Mouse (Mus musculus) embryonic facial prominence, embryonic 15.5 days (tissue): ENCODE results near the gene Parp16. TPM values are rescaled to one million over a fixed set of nuclear protein-coding genes. Genes with fewer than 3 reads are reported as not detected.

ENCODE experiments used
- ATAC-seq: fragments of 200-750 bp; cut with Nextera tagmentation; 2 replicates; pipeline ENCODE4 v1.8.0; 2017; ENCODE audit warnings: low read depth, moderate TSS enrichment; ENCODE audit not compliant: insufficient number of reproducible peaks, low FRiP score, low TSS enrichment
- H3K27ac ChIP-seq: fragments of 300-500 bp; sonication (generic); replicated peaks from 2 replicates; pipeline ENCODE4 v1.5.1; 2015; ENCODE audit warnings: mild to moderate bottlenecking, inconsistent platforms
- H3K27me3 ChIP-seq: fragments of 300-500 bp; sonication (generic); 2 replicates; pipeline ENCODE4 v1.6.1; 2015; ENCODE audit warnings: inconsistent platforms
- H3K36me3 ChIP-seq: fragments of 300-500 bp; sonication (generic); 2 replicates; pipeline ENCODE4 v1.6.1; 2015; ENCODE audit warnings: mild to moderate bottlenecking, inconsistent platforms
- H3K4me1 ChIP-seq: fragments of 300-500 bp; sonication (generic); 2 replicates; pipeline ENCODE4 v1.6.1; 2015; ENCODE audit warnings: inconsistent platforms
- H3K4me2 ChIP-seq: fragments of 300-500 bp; sonication (generic); replicated peaks from 2 replicates; pipeline ENCODE4 v1.6.1; 2015; ENCODE audit warnings: mild to moderate bottlenecking, inconsistent platforms
- H3K4me3 ChIP-seq: fragments of 300-500 bp; sonication (generic); replicated peaks from 2 replicates; pipeline ENCODE4 v1.5.1; 2015; ENCODE audit warnings: mild to moderate bottlenecking, inconsistent platforms
- H3K9ac ChIP-seq: fragments of 300-500 bp; sonication (generic); 2 replicates; pipeline ENCODE4 v1.6.1; 2015; ENCODE audit warnings: inconsistent platforms
- H3K9me3 ChIP-seq: fragments of 300-500 bp; sonication (generic); replicated peaks from 2 replicates; pipeline ENCODE4 v1.6.1; 2016; ENCODE audit warnings: inconsistent platforms
- WGBS: fragments of 180-500 bp; shearing (Covaris S2); methylation state at CpG from one replicate; pipeline ENCODE4 v1.1.7; 2015; 5-methylcytosine and 5-hydroxymethylcytosine counted together
- polyA plus RNA-seq: library from polyadenylated mRNA; unstranded; fragments of >200 nt; fragmentation: Nextera tagmentation; extraction: Ambion mirVana; gene quantifications from 2 replicates; pipeline ENCODE4 v1.2.1, GENCODE M21; 2015

Parp16 gene
- polyA plus RNA-seq, 1 experiment from 2014 or later: 8.9 TPM

DNA sequence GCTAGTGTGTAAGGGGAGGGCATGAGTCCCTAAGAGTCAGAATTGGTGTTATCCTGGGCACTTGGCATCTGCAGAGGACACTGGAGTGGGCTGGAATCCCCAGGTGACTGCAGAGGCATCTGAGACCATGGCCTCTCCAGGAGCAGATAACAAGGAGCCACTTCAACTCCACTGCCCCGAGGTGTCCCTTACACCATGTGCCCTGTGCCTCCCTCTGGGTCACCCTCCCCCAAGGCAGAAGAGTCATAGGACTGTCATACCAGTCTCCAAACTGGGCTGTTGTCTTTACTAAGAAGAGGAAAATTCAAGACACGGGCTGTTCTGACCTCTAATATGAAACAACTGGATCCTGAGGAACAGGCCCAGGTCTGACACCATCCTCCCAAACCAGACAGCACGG lies 39.6 kb downstream of the Parp16 start:
- no peak overlapping the region for H3K27ac ChIP-seq
- H3K36me3 ChIP-seq: peaks cover 4% of the 10 kb centered on the region; the same call in 1 of the 2 replicates
- no peak for ATAC-seq
- no peak overlapping the region for H3K4me2 ChIP-seq
- H3K9ac ChIP-seq: no peak overlapping the region
- peaks cover 20% of the 10 kb centered on the region for H3K4me1 ChIP-seq
- 60% methylated on average over 3 of the region's 3 CpGs for WGBS
- H3K27me3 ChIP-seq: no peaks in the 10 kb centered on the region
- H3K4me3 ChIP-seq: no peak overlapping the region
- H3K9me3 ChIP-seq: no peaks in the 10 kb centered on the region

DNA sequence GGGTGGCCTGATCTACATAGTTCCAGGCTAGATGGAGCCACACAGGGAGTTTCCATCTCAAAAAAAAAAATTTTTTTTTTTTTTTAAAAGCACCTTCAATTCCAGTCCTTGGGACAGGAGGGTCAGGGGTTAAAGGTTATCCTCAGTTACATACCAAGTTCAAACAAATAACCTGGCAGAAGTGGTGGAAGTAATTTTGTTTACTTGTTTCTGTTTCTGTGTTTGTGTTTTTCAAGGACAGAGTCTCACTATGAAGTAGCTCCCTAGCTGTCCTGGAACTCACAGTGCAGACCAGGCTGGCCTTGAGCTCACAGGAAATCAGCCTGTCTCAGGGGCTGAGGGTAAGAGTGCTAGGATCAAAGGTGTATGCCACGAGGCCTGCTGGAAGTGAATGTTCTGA lies 40.4 kb downstream of the Parp16 start:
- Histone ChIP-seq H3K27ac (no peak overlapping the region), H3K36me3 (no peaks in the 10 kb centered on the region), H3K4me2 (no peak overlapping the region), H3K4me1 (peaks cover 20% of the 10 kb centered on the region), H3K9me3 (no peaks in the 10 kb centered on the region), H3K4me3 (no peak overlapping the region), H3K9ac (no peak overlapping the region), H3K27me3 (no peaks in the 10 kb centered on the region)
- WGBS: 29% methylated on average over 1 of the region's 1 CpGs
- no peak for ATAC-seq

DNA sequence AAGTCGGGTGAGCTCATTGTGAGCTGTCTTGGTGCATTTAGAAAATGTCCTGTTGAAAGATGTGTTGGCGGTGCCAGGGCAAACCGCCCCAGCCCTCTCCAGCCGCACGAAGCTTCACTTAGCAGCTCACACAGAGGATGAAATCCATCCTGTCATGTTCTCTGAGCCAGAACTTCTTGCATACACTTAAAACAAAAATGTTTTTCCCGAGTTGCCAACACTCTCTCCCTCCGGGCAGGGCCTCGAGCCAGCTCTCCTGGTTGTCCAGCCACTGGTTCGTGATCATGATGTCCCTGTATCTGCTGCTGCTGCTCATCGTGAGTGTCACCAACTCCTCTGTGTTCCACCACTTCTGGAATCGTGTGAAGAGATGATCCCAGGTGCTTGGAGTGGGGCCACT lies 42.5 kb downstream of the Parp16 start:
- ATAC-seq: no peak
- Histone ChIP-seq H3K9me3 (no peaks in the 10 kb centered on the region), H3K4me1 (peaks cover 10% of the 10 kb centered on the region), H3K27me3 (no peaks in the 10 kb centered on the region), H3K4me3 (no peak overlapping the region), H3K9ac (no peak overlapping the region), H3K4me2 (no peak overlapping the region), H3K27ac (peak overlapping the region; percentile 40; the same call in 1 of the 2 replicates), H3K36me3 (no peaks in the 10 kb centered on the region)
- 65% methylated on average over 11 of the region's 11 CpGs for WGBS

DNA sequence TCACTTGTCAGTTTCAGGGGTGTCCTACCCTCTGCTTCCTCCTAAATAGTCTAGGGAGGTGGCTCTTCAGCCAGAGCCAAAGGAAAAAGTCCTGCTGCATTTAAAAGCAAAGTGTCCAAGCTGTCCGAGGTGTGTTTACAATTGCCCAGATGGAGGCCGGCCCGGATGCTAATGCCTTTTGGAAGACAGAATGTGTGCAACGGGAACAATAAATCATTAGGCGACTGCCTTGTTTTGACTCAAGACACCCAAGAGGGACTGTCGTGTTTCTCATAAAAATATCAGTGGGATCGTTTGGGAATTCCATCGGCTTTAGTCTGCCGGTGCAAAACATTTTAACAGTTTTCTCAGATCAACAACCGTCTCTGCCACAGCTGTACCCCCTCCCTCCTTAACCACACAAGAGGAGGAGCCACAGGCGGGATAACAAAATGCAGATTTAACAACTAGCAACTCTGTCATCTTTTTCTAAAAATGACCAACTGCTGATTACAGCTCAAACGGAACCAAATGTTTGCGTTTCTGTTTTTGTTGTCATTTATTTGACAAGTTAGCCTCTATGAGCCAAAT lies 43.1 kb downstream of the Parp16 start:
- no peak overlapping the region for H3K4me2 ChIP-seq

DNA sequence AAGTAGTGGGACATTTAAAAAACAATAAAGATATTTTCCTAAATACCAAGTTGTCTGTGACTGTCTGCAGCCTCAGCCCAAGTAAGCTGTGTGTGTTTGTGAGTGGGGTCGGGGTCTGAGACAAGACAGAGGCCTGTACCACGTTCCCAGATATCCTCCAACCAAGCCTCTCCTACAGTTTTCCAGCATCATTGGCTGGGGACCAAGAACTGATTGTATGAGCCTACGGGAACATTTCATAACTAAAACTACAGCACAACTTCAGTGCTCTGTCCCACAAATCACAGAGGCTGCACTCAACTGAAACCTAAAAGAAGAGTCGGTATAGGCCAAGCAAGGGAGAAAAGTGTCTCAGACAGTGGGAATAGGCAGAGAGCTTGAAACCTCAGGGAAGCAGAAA lies 44.0 kb downstream of the Parp16 start:
- peak overlapping the region; percentile 55; the same call in 1 of the 2 replicates for H3K27ac ChIP-seq

More for the DNA sequence above, 43.1 kb downstream of the Parp16 start:
- Histone ChIP-seq H3K36me3 (no peaks in the 10 kb centered on the region), H3K4me1 (peaks cover 15% of the 10 kb centered on the region), H3K27ac (peak overlapping the region; percentile 55; the same call in 1 of the 2 replicates), H3K9me3 (no peaks in the 10 kb centered on the region), H3K27me3 (no peaks in the 10 kb centered on the region), H3K9ac (no peak overlapping the region), H3K4me3 (no peak overlapping the region)
- ATAC-seq: no peak
- WGBS: 38% methylated on average over 13 of the region's 13 CpGs

DNA sequence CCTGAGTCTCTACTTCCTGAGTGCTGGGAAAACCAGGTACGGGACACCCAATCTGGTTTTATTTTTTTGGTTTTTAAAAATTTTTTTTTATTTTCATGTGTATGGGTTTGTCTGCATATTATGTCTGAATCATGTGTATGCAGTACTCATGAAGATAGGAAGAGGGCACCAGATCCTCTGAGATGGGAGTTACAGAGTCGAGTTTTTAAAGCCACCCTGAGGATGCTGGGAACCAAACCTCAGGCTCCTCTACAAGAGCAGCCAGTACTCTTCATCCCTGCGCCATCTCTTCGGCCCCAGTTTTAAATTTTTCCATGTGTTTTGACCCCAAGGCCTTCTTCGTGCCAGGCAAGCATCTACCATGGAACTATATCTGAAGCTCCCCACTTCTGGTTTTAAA lies 44.6 kb downstream of the Parp16 start:
- Histone ChIP-seq H3K36me3 (no peaks in the 10 kb centered on the region), H3K9me3 (no peaks in the 10 kb centered on the region), H3K9ac (no peak overlapping the region), H3K4me2 (no peak overlapping the region), H3K27ac (0 out of 2 replicates have a peak overlapping the region, but pooled peaks have one; percentile 55), H3K4me1 (peaks cover 24% of the 10 kb centered on the region), H3K27me3 (no peaks in the 10 kb centered on the region), H3K4me3 (no peak overlapping the region)
- no peak for ATAC-seq
- 87% methylated on average over 5 of the region's 5 CpGs for whole genome bisulfite sequencing

More for the DNA sequence above, 44.0 kb downstream of the Parp16 start:
- peaks cover 22% of the 10 kb centered on the region for H3K4me1 ChIP-seq
- ATAC-seq: no peak
- H3K36me3 ChIP-seq: no peaks in the 10 kb centered on the region
- no peaks in the 10 kb centered on the region for H3K27me3 ChIP-seq
- WGBS: 73% methylated on average over 4 of the region's 4 CpGs
- no peak overlapping the region for H3K9ac ChIP-seq
- no peak overlapping the region for H3K4me3 ChIP-seq
- H3K4me2 ChIP-seq: no peak overlapping the region
- H3K9me3 ChIP-seq: no peaks in the 10 kb centered on the region

DNA sequence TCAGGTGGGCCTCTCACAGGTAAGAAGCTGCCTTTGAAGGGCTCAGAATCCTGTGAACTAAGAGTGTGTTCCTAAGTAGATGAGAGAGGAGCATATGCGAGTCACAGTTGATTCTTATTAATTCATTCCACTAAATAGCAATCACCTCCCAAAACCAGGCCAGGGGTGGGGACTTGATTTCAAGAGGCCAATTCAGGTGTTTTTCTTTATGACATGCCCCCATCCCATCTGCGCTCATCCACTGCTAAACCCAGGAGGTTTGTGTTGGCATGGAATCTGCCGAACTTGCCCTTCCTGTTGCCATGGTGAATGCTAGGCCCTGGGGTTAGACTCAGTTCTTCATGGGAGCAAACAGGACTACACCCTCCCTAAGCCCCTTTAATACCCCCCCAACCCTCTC lies 45.4 kb downstream of the Parp16 start:
- Histone ChIP-seq H3K36me3 (no peaks in the 10 kb centered on the region), H3K27me3 (no peaks in the 10 kb centered on the region), H3K9ac (no peak overlapping the region), H3K4me3 (no peak overlapping the region), H3K4me1 (peaks cover 24% of the 10 kb centered on the region), H3K4me2 (no peak overlapping the region), H3K27ac (no peak overlapping the region), H3K9me3 (no peaks in the 10 kb centered on the region)
- 72% methylated on average over 3 of the region's 3 CpGs for WGBS
- ATAC-seq: no peak

DNA sequence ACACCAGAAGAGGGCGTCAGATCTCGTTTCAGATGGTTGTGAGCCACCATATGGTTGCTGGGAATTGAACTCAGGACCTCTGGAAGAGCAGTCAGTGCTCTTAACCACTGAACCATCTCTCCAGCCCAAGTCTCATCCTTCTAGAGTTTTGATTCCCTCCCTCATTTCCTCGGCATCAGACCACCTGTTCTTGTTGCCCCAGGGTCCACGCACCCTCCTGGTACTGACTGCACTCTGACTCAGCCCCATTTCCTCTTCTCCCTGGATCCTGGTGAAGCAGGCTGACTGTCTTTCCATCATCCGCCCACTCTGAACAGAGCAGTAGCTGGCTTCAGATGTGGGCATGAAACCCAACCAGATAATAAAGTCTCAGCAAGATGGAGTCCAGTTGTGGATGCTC lies 46.8 kb downstream of the Parp16 start:
- WGBS: 56% methylated on average over 5 of the region's 5 CpGs
- H3K4me2 ChIP-seq: no peak overlapping the region

DNA sequence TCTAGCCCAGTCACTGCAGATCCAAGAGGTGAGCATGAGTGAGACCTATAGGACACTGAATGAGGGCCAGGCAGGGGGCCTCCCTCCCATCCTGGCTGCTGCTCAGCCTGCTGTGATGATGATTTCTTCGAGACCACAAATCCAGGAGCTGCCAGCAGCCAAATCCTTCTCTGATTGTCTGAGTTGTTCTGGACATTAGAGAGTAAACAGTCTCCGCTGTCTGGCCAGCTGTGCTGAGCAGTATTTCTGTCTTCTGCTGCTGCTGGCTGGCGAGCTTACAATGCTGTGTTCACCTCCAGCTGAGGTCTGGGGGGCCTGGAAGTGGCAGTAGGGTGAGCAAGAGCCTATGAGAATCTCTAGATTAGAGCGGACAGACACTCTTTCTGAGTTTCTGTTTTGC lies 48.1 kb downstream of the Parp16 start:
- 49% methylated on average over 4 of the region's 4 CpGs for WGBS
- no peaks in the 10 kb centered on the region for H3K36me3 ChIP-seq
- peak overlapping the region; percentile 29; the same call in 1 of the 2 replicates for H3K27ac ChIP-seq
- no peaks in the 10 kb centered on the region for H3K27me3 ChIP-seq
- H3K4me3 ChIP-seq: no peak overlapping the region
- H3K4me1 ChIP-seq: peaks cover 24% of the 10 kb centered on the region
- no peak overlapping the region for H3K9ac ChIP-seq
- no peaks in the 10 kb centered on the region for H3K9me3 ChIP-seq
- no peak overlapping the region for H3K4me2 ChIP-seq
- ATAC-seq: peak; percentile 36; the same call in 1 of the 2 replicates

More for the DNA sequence above, 46.8 kb downstream of the Parp16 start:
- Histone ChIP-seq H3K9ac (no peak overlapping the region), H3K27ac (no peak overlapping the region), H3K4me1 (peaks cover 24% of the 10 kb centered on the region), H3K27me3 (no peaks in the 10 kb centered on the region), H3K4me3 (no peak overlapping the region), H3K9me3 (no peaks in the 10 kb centered on the region), H3K36me3 (no peaks in the 10 kb centered on the region)
- no peak for ATAC-seq

DNA sequence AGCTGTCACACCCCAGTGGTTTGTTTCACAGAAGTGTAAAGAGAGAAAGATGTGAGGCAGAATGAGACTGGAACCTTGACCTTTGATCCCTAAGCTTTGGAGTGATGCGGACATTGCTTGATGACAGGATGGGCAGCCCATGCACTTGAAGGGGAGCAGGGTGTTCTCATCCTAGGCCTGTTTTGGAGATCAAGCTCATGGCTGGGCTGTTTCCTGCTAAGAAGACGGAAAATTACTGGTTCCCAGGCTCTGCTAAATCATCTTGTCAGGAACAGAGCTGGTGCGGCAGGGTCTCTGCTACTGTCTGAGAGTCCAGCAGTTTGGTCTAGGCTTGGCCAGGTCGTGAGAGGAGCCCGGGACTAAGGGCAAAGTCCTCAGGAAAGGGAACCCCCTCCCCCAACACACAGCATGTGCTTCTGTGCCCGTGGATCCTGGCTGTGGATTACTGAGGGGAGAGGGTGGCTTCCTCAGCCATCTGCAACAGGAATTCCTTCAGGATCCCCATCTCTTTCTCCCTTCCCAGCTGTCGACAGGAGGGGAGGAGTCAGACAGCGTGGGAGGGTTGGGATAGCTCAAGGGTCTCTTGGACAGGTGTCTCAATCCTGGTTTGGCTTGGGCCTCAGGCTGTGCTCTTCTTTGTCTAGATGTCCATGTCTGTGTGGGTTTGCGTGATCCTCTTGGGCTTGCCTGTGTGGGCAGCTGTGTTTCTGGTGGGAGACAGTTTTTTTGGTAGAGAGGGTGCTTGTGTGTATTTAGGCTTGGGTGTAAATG lies 49.1 kb downstream of the Parp16 start:
- 42% methylated on average over 9 of the region's 9 CpGs for WGBS
- no peak overlapping the region for H3K4me3 ChIP-seq
- ATAC-seq: 0 out of 2 replicates have a peak, but pooled peaks have one; percentile 17
- no peak overlapping the region for H3K9ac ChIP-seq
- no peaks in the 10 kb centered on the region for H3K36me3 ChIP-seq
- H3K4me1 ChIP-seq: peaks cover 22% of the 10 kb centered on the region
- H3K4me2 ChIP-seq: no peak overlapping the region
- no peak overlapping the region for H3K27ac ChIP-seq
- no peaks in the 10 kb centered on the region for H3K27me3 ChIP-seq
- no peaks in the 10 kb centered on the region for H3K9me3 ChIP-seq

DNA sequence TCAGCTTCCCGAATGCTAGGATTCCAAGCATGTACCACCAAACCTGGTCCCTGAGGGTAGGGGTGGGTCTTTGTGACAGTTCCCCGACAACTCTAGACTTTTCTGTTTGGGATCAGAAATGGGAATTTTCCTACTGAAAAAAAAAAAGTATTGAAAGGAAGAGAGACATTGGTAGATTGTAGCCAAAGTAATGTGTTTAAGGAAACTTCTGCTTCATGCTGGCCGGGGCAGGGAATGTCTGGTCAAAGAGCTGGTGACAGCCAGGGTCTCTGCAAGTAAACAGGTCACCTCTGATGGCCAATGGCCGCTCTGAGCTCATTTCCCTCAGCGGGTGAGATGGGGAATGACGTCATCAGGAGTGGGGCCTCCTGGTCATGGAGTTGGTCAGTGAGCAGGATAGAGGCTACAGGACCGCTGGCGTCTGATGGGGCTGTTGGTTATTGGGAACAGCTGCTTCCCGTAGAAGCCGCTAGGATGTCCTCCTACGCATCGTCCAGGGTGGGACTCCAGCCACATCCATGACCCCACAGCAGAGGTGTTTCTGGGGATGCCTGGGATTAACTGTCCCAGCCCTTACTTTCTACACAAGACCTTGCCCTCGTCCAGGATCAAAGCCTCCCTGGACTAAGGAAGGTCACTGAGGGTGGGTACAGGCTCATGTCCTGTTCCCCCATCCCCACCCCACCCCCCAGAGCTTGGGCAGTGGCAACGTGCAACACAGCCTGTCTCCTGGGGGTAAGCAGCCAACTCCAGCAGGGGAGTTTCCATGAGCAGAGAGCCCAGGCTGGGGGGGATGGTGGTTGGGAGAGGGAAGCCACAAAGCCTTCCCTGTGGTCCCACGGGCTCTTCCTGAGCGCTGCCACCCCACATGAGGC lies 52.6 kb downstream of the Parp16 start:
- Histone ChIP-seq H3K9me3 (no peaks in the 10 kb centered on the region), H3K4me2 (no peak overlapping the region), H3K27me3 (no peaks in the 10 kb centered on the region), H3K36me3 (no peaks in the 10 kb centered on the region), H3K4me3 (no peak overlapping the region), H3K4me1 (peaks cover 22% of the 10 kb centered on the region), H3K27ac (no peak overlapping the region), H3K9ac (no peak overlapping the region)
- 69% methylated on average over 16 of the region's 16 CpGs for WGBS
- ATAC-seq: no peak
